Mouse (Mus musculus): ENCODE results near the gene Ppp1r17. TPM values are rescaled to one million over a fixed set of nuclear protein-coding genes. Genes with fewer than 3 reads are reported as not detected.

The Ppp1r17 gene
- not detected in 2 replicates for total RNA-seq (2014; fragmentation: Nextera tagmentation)
- total RNA-seq (2017) = not detected in 2 replicates

GRCm38 (mm10) chr6:56017291-56017994 lies at the start of gene Ppp1r17:
Gene Ppp1r17 (plus strand): TSS chr6:56017497.
- no peak for ATAC-seq (replicated peaks; ENCODE audit: low FRiP score, low TSS enrichment, poor library complexity, severe bottlenecking)

GRCm38 (mm10) chr6:55972998-55973397 lies 44.3 kb upstream of the Ppp1r17 start:
- 0 out of 2 replicates have a peak, but pooled peaks have one; percentile 50 for ATAC-seq (replicated peaks; ENCODE audit: low FRiP score, low TSS enrichment, poor library complexity, severe bottlenecking)

GRCm38 (mm10) chr6:55979766-55980165 lies 37.5 kb upstream of the Ppp1r17 start:
- ATAC-seq (replicated peaks; ENCODE audit: low FRiP score, low TSS enrichment, poor library complexity, severe bottlenecking) = no peak

- no peak for ATAC-seq (replicated peaks; ENCODE audit: low FRiP score, low TSS enrichment, poor library complexity, severe bottlenecking)
These were observed 8.6 kb upstream of the Ppp1r17 start for GRCm38 (mm10) chr6:56008711-56009110.

- no peak for ATAC-seq (replicated peaks; ENCODE audit: low FRiP score, low TSS enrichment, poor library complexity, severe bottlenecking)
These were observed 4.9 kb upstream of the Ppp1r17 start for GRCm38 (mm10) chr6:56012384-56012783.

- no peak for ATAC-seq (replicated peaks; ENCODE audit: low FRiP score, low TSS enrichment, poor library complexity, severe bottlenecking)
These were observed 2.3 kb downstream of the Ppp1r17 start for GRCm38 (mm10) chr6:56019632-56020031.

GRCm38 (mm10) chr6:56025533-56025932 lies 8.2 kb downstream of the Ppp1r17 start:
- no peak for ATAC-seq (replicated peaks; ENCODE audit: low FRiP score, low TSS enrichment, poor library complexity, severe bottlenecking)

- ATAC-seq (replicated peaks; ENCODE audit: low FRiP score, low TSS enrichment, poor library complexity, severe bottlenecking) = no peak
These were observed 10.0 kb downstream of the Ppp1r17 start for GRCm38 (mm10) chr6:56027318-56027717.

GRCm38 (mm10) chr6:56027966-56028365 lies 10.7 kb downstream of the Ppp1r17 start:
- ATAC-seq (replicated peaks; ENCODE audit: low FRiP score, low TSS enrichment, poor library complexity, severe bottlenecking) = no peak

- ATAC-seq (replicated peaks; ENCODE audit: low FRiP score, low TSS enrichment, poor library complexity, severe bottlenecking) = no peak
These were observed 12.7 kb downstream of the Ppp1r17 start for GRCm38 (mm10) chr6:56029986-56030385.

- no peak for ATAC-seq (replicated peaks; ENCODE audit: low FRiP score, low TSS enrichment, poor library complexity, severe bottlenecking)
These were observed 14.9 kb downstream of the Ppp1r17 start for GRCm38 (mm10) chr6:56032231-56032630.

- no peak for ATAC-seq (replicated peaks; ENCODE audit: low FRiP score, low TSS enrichment, poor library complexity, severe bottlenecking)
These were observed 17.8 kb downstream of the Ppp1r17 start for GRCm38 (mm10) chr6:56035054-56035453.

- no peak for ATAC-seq (replicated peaks; ENCODE audit: low FRiP score, low TSS enrichment, poor library complexity, severe bottlenecking)
These were observed 22.3 kb downstream of the Ppp1r17 start for GRCm38 (mm10) chr6:56039476-56040055.

- ATAC-seq (replicated peaks; ENCODE audit: low FRiP score, low TSS enrichment, poor library complexity, severe bottlenecking) = no peak
These were observed 27.0 kb downstream of the Ppp1r17 start for GRCm38 (mm10) chr6:56044270-56044669.

GRCm38 (mm10) chr6:56044716-56045115 lies 27.4 kb downstream of the Ppp1r17 start:
- no peak for ATAC-seq (replicated peaks; ENCODE audit: low FRiP score, low TSS enrichment, poor library complexity, severe bottlenecking)

GRCm38 (mm10) chr6:56048580-56048979 lies 31.3 kb downstream of the Ppp1r17 start:
- no peak for ATAC-seq (replicated peaks; ENCODE audit: low FRiP score, low TSS enrichment, poor library complexity, severe bottlenecking)

- peak; percentile 70; the same call in 1 of the 2 replicates for ATAC-seq (replicated peaks; ENCODE audit: low FRiP score, low TSS enrichment, poor library complexity, severe bottlenecking)
These were observed 31.8 kb downstream of the Ppp1r17 start for GRCm38 (mm10) chr6:56049104-56049503.

GRCm38 (mm10) chr6:56063736-56064135 lies 46.4 kb downstream of the Ppp1r17 start:
- ATAC-seq (replicated peaks; ENCODE audit: low FRiP score, low TSS enrichment, poor library complexity, severe bottlenecking) = no peak

- ATAC-seq (replicated peaks; ENCODE audit: low FRiP score, low TSS enrichment, poor library complexity, severe bottlenecking) = 0 out of 2 replicates have a peak, but pooled peaks have one; percentile 61
These were observed 49.5 kb downstream of the Ppp1r17 start for GRCm38 (mm10) chr6:56066632-56067282.

- ATAC-seq (replicated peaks; ENCODE audit: low FRiP score, low TSS enrichment, poor library complexity, severe bottlenecking) = no peak
These were observed 51.2 kb downstream of the Ppp1r17 start for GRCm38 (mm10) chr6:56068516-56068915.
